Mouse (Mus musculus): ENCODE measurements around the gene Frmd4b.

DNA sequence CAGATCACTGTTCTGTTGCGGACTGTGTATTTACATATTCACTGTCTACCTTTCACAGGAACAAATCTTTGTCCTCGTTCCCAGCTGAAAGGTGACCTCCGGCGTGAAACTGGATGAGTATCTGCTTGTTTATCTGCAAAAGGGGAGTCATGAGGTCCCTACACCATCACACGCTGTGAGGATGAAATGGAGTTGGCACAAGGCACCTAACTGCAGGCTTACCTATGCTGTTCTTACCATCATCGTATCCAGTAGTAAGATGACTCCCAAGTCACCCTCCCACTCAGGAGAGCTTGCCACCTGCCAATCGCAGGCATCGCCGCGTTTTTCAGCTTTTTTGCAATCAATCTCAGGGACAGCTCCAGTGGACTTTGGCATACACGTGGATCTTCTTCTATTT lies 347.7 kb downstream of the Frmd4b start:
- TF ChIP-seq POLR2A (IDR thresholded peaks at IDR 0.05; ENCODE audit: extremely low read depth, insufficient read depth, low read length) (no peak), CTCF (IDR thresholded peaks at IDR 0.05; ENCODE audit: low read depth, low read length) (no peak)

Measured in liver, adult 2 months (tissue).